Mouse (Mus musculus): Measurements from ENCODE around the gene Tmem161b.

Gene Tmem161b

GRCm38 (mm10) chr13:84343272-84343671, 121.2 kb downstream of the Tmem161b start:
- Histone ChIP-seq H3K4me3 (replicated peaks; ENCODE audit: low read length) (no peak overlapping the region), H3K4me1 (replicated peaks; ENCODE audit: low read depth, low read length) (peaks cover 23% of the 10 kb centered on the region), H3K9me3 (ENCODE audit: low read length) (no peaks in the 10 kb centered on the region), H3K27me3 (ENCODE audit: insufficient read depth, low read length) (peaks cover 34% of the 10 kb centered on the region), H3K36me3 (ENCODE audit: insufficient read depth, low read length) (no peaks in the 10 kb centered on the region)
- TF ChIP-seq NANOG (IDR thresholded peaks at IDR 0.05; ENCODE audit: borderline replicate concordance, low read length) (no peak), POU5F1 (IDR thresholded peaks at IDR 0.05; ENCODE audit: borderline replicate concordance, low read length) (no peak), CTCF (conservative IDR thresholded peaks at IDR 0.05; ENCODE audit: low read length) (no peak)

- H3K4me3 ChIP-seq (replicated peaks; ENCODE audit: low read length) = no peak overlapping the region
- TF ChIP-seq POU5F1 (IDR thresholded peaks at IDR 0.05; ENCODE audit: borderline replicate concordance, low read length) (no peak), CTCF (conservative IDR thresholded peaks at IDR 0.05; ENCODE audit: low read length) (no peak), NANOG (IDR thresholded peaks at IDR 0.05; ENCODE audit: borderline replicate concordance, low read length) (no peak)
- H3K4me1 ChIP-seq (replicated peaks; ENCODE audit: low read depth, low read length) = peaks cover 29% of the 10 kb centered on the region
- no peaks in the 10 kb centered on the region for H3K36me3 ChIP-seq (ENCODE audit: insufficient read depth, low read length)
- H3K9me3 ChIP-seq (ENCODE audit: low read length) = no peaks in the 10 kb centered on the region
- peaks cover 34% of the 10 kb centered on the region for H3K27me3 ChIP-seq (ENCODE audit: insufficient read depth, low read length)
Observed at GRCm38 (mm10) chr13:84343691-84344495, 121.8 kb downstream of the Tmem161b start.

- Histone ChIP-seq H3K9me3 (ENCODE audit: low read length) (no peaks in the 10 kb centered on the region), H3K36me3 (ENCODE audit: insufficient read depth, low read length) (no peaks in the 10 kb centered on the region), H3K4me3 (replicated peaks; ENCODE audit: low read length) (no peak overlapping the region), H3K27me3 (ENCODE audit: insufficient read depth, low read length) (peaks cover 34% of the 10 kb centered on the region), H3K4me1 (replicated peaks; ENCODE audit: low read depth, low read length) (peaks cover 37% of the 10 kb centered on the region)
- TF ChIP-seq POU5F1 (IDR thresholded peaks at IDR 0.05; ENCODE audit: borderline replicate concordance, low read length) (no peak), CTCF (conservative IDR thresholded peaks at IDR 0.05; ENCODE audit: low read length) (no peak), NANOG (IDR thresholded peaks at IDR 0.05; ENCODE audit: borderline replicate concordance, low read length) (no peak)
Observed at GRCm38 (mm10) chr13:84344711-84345110, 122.6 kb downstream of the Tmem161b start.

GRCm38 (mm10) chr13:84345114-84345513, 123.0 kb downstream of the Tmem161b start:
- Histone ChIP-seq H3K36me3 (ENCODE audit: insufficient read depth, low read length) (no peaks in the 10 kb centered on the region), H3K4me1 (replicated peaks; ENCODE audit: low read depth, low read length) (peaks cover 41% of the 10 kb centered on the region), H3K9me3 (ENCODE audit: low read length) (no peaks in the 10 kb centered on the region), H3K27me3 (ENCODE audit: insufficient read depth, low read length) (peaks cover 34% of the 10 kb centered on the region), H3K4me3 (replicated peaks; ENCODE audit: low read length) (no peak overlapping the region)
- TF ChIP-seq CTCF (conservative IDR thresholded peaks at IDR 0.05; ENCODE audit: low read length) (no peak), POU5F1 (IDR thresholded peaks at IDR 0.05; ENCODE audit: borderline replicate concordance, low read length) (no peak), NANOG (IDR thresholded peaks at IDR 0.05; ENCODE audit: borderline replicate concordance, low read length) (no peak)
